Comparison of ENCODE assay signal across 28 mouse cellular contexts in the genomic region with DNA sequence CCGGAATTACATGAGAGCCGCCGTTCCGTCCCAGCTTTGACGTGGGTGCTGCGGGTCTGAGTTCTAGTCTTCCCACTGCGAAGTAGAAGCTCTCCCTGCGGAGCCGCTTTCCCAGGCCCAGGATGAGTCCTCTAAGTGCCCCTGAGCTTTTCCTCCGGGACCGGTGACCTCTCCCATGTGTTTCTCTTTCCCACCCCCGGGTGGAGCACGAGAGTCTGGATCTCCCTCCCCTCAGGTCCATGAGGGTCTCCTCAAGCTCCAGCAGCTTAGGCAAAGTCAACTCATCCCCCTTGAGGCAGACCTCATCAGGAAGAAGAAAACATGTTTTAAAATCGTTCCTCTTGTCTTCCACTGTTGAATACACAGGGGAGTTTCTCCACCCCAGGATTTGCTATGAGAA.
DNase-seq lines count a peak whose midpoint lies in the region; ATAC-seq and TF ChIP-seq lines count a peak whose summit lies in the region.
"Had no signal": no experiment of that assay in that cellular context is flagged by ENCODE, and none has a peak within 500 bp of the region (broad histone marks: within the 10 kb centered on the region; RNA-seq: fewer than 3 reads in every experiment).

No protein-coding gene starts in this region.

- H3K4me1 ChIP-seq in heart, postnatal 0 days (ENCODE audit: control insufficient read depth, insufficient read depth) = no peaks in the 10 kb centered on the region
- H3K4me1 ChIP-seq in midbrain, postnatal 0 days (ENCODE audit: insufficient read depth, low read length) = no peaks in the 10 kb centered on the region
- H3K4me1 ChIP-seq in midbrain, embryonic 15.5 days = peaks cover 4% of the 10 kb centered on the region; the same call in 1 of the 2 replicates
- H3K4me1 ChIP-seq in ES-Bruce4 (ENCODE audit: control insufficient read depth, insufficient read depth, low read length) = no peaks in the 10 kb centered on the region
- H3K4me1 ChIP-seq: forebrain, embryonic 10.5 days; heart, embryonic 10.5 days; heart, embryonic 13.5 days; hindbrain, embryonic 10.5 days; intestine, embryonic 15.5 days had no signal

- no peaks in the 10 kb centered on the region for H3K27me3 ChIP-seq in heart, postnatal 0 days (ENCODE audit: control insufficient read depth, insufficient read depth, low read length)
- H3K27me3 ChIP-seq in midbrain, postnatal 0 days (ENCODE audit: insufficient read depth, low read length) = no peaks in the 10 kb centered on the region
- no peaks in the 10 kb centered on the region for H3K27me3 ChIP-seq in midbrain, embryonic 15.5 days (replicated peaks)
- no peaks in the 10 kb centered on the region for H3K27me3 ChIP-seq in ES-Bruce4 (ENCODE audit: control insufficient read depth, insufficient read depth, low read length, poor library complexity, severe bottlenecking)
- H3K27me3 ChIP-seq: forebrain, embryonic 13.5 days; heart, embryonic 13.5 days; hindbrain, embryonic 13.5 days; intestine, embryonic 15.5 days; Patski had no signal

- no peak for TF ChIP-seq POLR2A in ES-Bruce4 (IDR thresholded peaks at IDR 0.05; ENCODE audit: insufficient read depth, low read length)

- TF ChIP-seq CTCF in heart, postnatal 0 days (IDR thresholded peaks at IDR 0.05; ENCODE audit: low read depth) = 0 out of 2 replicates have a peak, but pooled peaks have one; percentile 9
- TF ChIP-seq CTCF in midbrain, postnatal 0 days (IDR thresholded peaks at IDR 0.05) = peak; percentile 14; the same call in 1 of the 2 replicates
- TF ChIP-seq CTCF in ES-Bruce4 (IDR thresholded peaks at IDR 0.05; ENCODE audit: low read depth, low read length) = peak; percentile 17

- ATAC-seq in heart, postnatal 0 days (ENCODE audit: insufficient read depth, low read depth) = no peak
- no peak for ATAC-seq in midbrain, postnatal 0 days (ENCODE audit: low FRiP score)
- ATAC-seq in midbrain, embryonic 15.5 days (replicated peaks) = no peak
- ATAC-seq: activated CD4-positive, CD25-positive, alpha-beta regulatory T cell, adult 4 months; forebrain, embryonic 13.5 days; forebrain, embryonic 16.5 days; hindbrain, embryonic 16.5 days; intestine, embryonic 15.5 days; Patski had no signal

- H3K27ac ChIP-seq in heart, postnatal 0 days (ENCODE audit: low read depth) = no peak overlapping the region
- H3K27ac ChIP-seq in midbrain, postnatal 0 days (ENCODE audit: low read depth, low read length) = no peak overlapping the region
- no peak overlapping the region for H3K27ac ChIP-seq in midbrain, embryonic 15.5 days
- no peak overlapping the region for H3K27ac ChIP-seq in ES-Bruce4 (ENCODE audit: insufficient read depth, low read length)
- H3K27ac ChIP-seq: forebrain, embryonic 10.5 days; forebrain, embryonic 13.5 days; gastrocnemius, adult 2 months; heart, embryonic 10.5 days; heart, embryonic 13.5 days; hindbrain, embryonic 10.5 days; hindbrain, embryonic 13.5 days; intestine, embryonic 15.5 days had no signal

- H3K4me3 ChIP-seq in heart, postnatal 0 days (ENCODE audit: low read depth, low read length) = no peak overlapping the region
- H3K4me3 ChIP-seq in midbrain, postnatal 0 days (ENCODE audit: low read depth, low read length) = no peak overlapping the region
- H3K4me3 ChIP-seq in midbrain, embryonic 15.5 days = no peak overlapping the region
- H3K4me3 ChIP-seq in ES-Bruce4 (ENCODE audit: low read depth, low read length) = no peak overlapping the region
- H3K4me3 ChIP-seq: forebrain, embryonic 10.5 days; forebrain, embryonic 13.5 days; gastrocnemius, adult 2 months; heart, embryonic 10.5 days; heart, embryonic 13.5 days; hindbrain, embryonic 10.5 days; hindbrain, embryonic 13.5 days; intestine, embryonic 15.5 days had no signal

- no peak for TF ChIP-seq EP300 in heart, postnatal 0 days (IDR thresholded peaks at IDR 0.05; ENCODE audit: low read depth)
- no peak for TF ChIP-seq EP300 in ES-Bruce4 (IDR thresholded peaks at IDR 0.05; ENCODE audit: insufficient read depth, low read depth, low read length)

- H3K36me3 ChIP-seq in heart, postnatal 0 days (replicated peaks; ENCODE audit: control insufficient read depth, insufficient read depth, low read length) = no peaks in the 10 kb centered on the region
- H3K36me3 ChIP-seq in midbrain, postnatal 0 days (ENCODE audit: insufficient read depth, low read length) = no peaks in the 10 kb centered on the region
- no peaks in the 10 kb centered on the region for H3K36me3 ChIP-seq in midbrain, embryonic 15.5 days (replicated peaks)
- H3K36me3 ChIP-seq in ES-Bruce4 (ENCODE audit: control insufficient read depth, insufficient read depth, low read length, poor library complexity, severe bottlenecking) = no peaks in the 10 kb centered on the region
- H3K36me3 ChIP-seq: forebrain, embryonic 10.5 days; G1E; heart, embryonic 10.5 days; heart, embryonic 13.5 days; hindbrain, embryonic 10.5 days; hindbrain, embryonic 13.5 days; intestine, embryonic 15.5 days had no signal

- no peaks in the 10 kb centered on the region for H3K9me3 ChIP-seq in heart, postnatal 0 days (replicated peaks; ENCODE audit: control insufficient read depth, low read length)
- no peaks in the 10 kb centered on the region for H3K9me3 ChIP-seq in midbrain, postnatal 0 days (ENCODE audit: low read length)
- H3K9me3 ChIP-seq in midbrain, embryonic 15.5 days = no peaks in the 10 kb centered on the region
- H3K9me3 ChIP-seq in ES-Bruce4 (replicated peaks; ENCODE audit: control insufficient read depth, insufficient read depth, low read length, poor library complexity, severe bottlenecking) = no peaks in the 10 kb centered on the region
- H3K9me3 ChIP-seq: forebrain, embryonic 10.5 days; forebrain, embryonic 13.5 days; heart, embryonic 10.5 days; heart, embryonic 13.5 days; hindbrain, embryonic 10.5 days; hindbrain, embryonic 13.5 days; intestine, embryonic 15.5 days had no signal

- DNase-seq in heart, postnatal 0 days (ENCODE audit: low spot score) = no peak
- no peak for DNase-seq in heart, postnatal 4 days
- no peak for DNase-seq in midbrain, postnatal 0 days (ENCODE audit: low spot score)
- DNase-seq in ZHBTc4 (ENCODE audit: low read depth, low spot score) = peak; percentile 65
- DNase-seq in urinary bladder, postnatal 4 days (ENCODE audit: low spot score in 2 of 2) = no peak
- DNase-seq: adrenal gland, adult 8-10 months; adrenal gland, postnatal 25 days; B cell, adult 2 months; cerebellum, adult 11-12 months; cerebellum, adult 8-10 months; cerebellum, postnatal 10 days; gastrocnemius, adult 2 months; gastrocnemius, postnatal 14 days; heart, adult 18-20 months had no signal

- 74% methylated on average over 14 of the region's 14 CpGs for WGBS in heart, postnatal 0 days
- WGBS in midbrain, postnatal 0 days = 84% methylated on average over 14 of the region's 14 CpGs
- WGBS in midbrain, embryonic 15.5 days = 79% methylated on average over 14 of the region's 14 CpGs

- H3K9ac ChIP-seq in heart, postnatal 0 days (replicated peaks; ENCODE audit: low read depth, low read length) = no peak overlapping the region
- H3K9ac ChIP-seq in midbrain, postnatal 0 days (replicated peaks; ENCODE audit: low read length, poor library complexity, severe bottlenecking) = no peak overlapping the region
- no peak overlapping the region for H3K9ac ChIP-seq in midbrain, embryonic 15.5 days
- no peak overlapping the region for H3K9ac ChIP-seq in ES-Bruce4 (ENCODE audit: low read depth, poor library complexity, severe bottlenecking)
- H3K9ac ChIP-seq: forebrain, embryonic 13.5 days; heart, embryonic 13.5 days; hindbrain, embryonic 13.5 days; intestine, embryonic 15.5 days had no signal

- no peak overlapping the region for H3K4me2 ChIP-seq in heart, postnatal 0 days (ENCODE audit: low read depth, low read length)
- no peak overlapping the region for H3K4me2 ChIP-seq in midbrain, postnatal 0 days (ENCODE audit: low read depth, low read length, poor library complexity, severe bottlenecking)
- H3K4me2 ChIP-seq in midbrain, embryonic 15.5 days = no peak overlapping the region
- H3K4me2 ChIP-seq: forebrain, embryonic 13.5 days; heart, embryonic 13.5 days; hindbrain, embryonic 13.5 days; intestine, embryonic 15.5 days had no signal
